Mouse (Mus musculus) stomach, postnatal 0 days (tissue): ENCODE data around the gene Gm5431.

Source experiments
- CTCF ChIP-seq: IDR thresholded peaks from 2 replicates; pipeline ENCODE4 v1.5.1; 2016; ENCODE audit warnings: antibody characterized with exemption, low read depth, mild to moderate bottlenecking, moderate library complexity
- EP300 ChIP-seq: optimal IDR thresholded peaks from 2 replicates; pipeline ENCODE3; 2016; ENCODE audit warnings: antibody characterized with exemption

DNA sequence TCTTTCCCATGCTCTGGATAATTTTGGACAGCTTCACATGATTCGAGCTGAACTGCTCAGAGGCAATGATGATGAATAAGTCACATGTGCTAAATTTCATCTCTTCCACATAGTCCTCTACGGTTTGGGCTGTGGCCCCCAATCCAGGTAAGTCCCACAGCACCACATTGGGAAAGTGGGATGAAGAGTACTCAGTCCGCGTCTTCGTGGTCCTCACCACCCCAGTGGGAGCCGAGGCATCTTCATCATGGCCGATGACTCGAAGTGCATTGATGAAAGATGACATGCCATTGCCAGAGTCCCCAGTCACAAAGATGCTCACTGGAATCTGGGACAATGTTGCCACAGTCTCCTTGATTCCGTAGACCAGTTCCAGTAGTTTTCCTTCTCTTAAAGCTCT is 35.5 kb downstream of the Gm5431 start:
- TF ChIP-seq CTCF (no peak), EP300 (no peak)
